Mouse (Mus musculus) stomach, postnatal 0 days (tissue): ENCODE data around the gene Ccrl2. TPM values are rescaled to one million over a fixed set of nuclear protein-coding genes. Genes with fewer than 3 reads are reported as not detected.

Experiments
- ATAC-seq: fragments of 200-750 bp; cut with Nextera tagmentation; 2 replicates; pipeline ENCODE4 v1.8.0; 2017; ENCODE audit not compliant: low FRiP score, low TSS enrichment
- DNase-seq: peaks from one replicate; pipeline ENCODE4 v3.0.0-alpha.2; 2016; ENCODE audit warnings: low spot score
- H3K27ac ChIP-seq: fragments of 300-500 bp; sonication (generic); replicated peaks from 2 replicates; pipeline ENCODE4 v1.5.1; 2014; ENCODE audit warnings: mild to moderate bottlenecking, control low read depth
- H3K27me3 ChIP-seq: fragments of 300-500 bp; sonication (generic); 2 replicates; pipeline ENCODE4 v1.6.1; 2014; ENCODE audit warnings: low read length; ENCODE audit not compliant: control insufficient read depth, insufficient read depth
- H3K36me3 ChIP-seq: fragments of 300-500 bp; sonication (generic); 2 replicates; pipeline ENCODE4 v1.6.1; 2014; ENCODE audit warnings: low read length, mixed read lengths; ENCODE audit not compliant: control insufficient read depth, insufficient read depth
- H3K4me1 ChIP-seq: fragments of 300-500 bp; sonication (generic); replicated peaks from 2 replicates; pipeline ENCODE4 v1.6.1; 2014; ENCODE audit warnings: antibody characterized with exemption; ENCODE audit not compliant: control insufficient read depth, insufficient read depth
- H3K4me2 ChIP-seq: fragments of 300-500 bp; sonication (generic); replicated peaks from 2 replicates; pipeline ENCODE4 v1.6.1; 2014; ENCODE audit warnings: low read depth, mild to moderate bottlenecking, control low read depth, moderate library complexity
- H3K4me3 ChIP-seq: fragments of 300-500 bp; sonication (generic); 2 replicates; pipeline ENCODE4 v1.5.1; 2014; ENCODE audit warnings: low read depth, low read length, control low read depth
- H3K9ac ChIP-seq: fragments of 300-500 bp; sonication (generic); 2 replicates; pipeline ENCODE4 v1.6.1; 2014; ENCODE audit warnings: mild to moderate bottlenecking, low read length, control low read depth, mixed read lengths
- H3K9me3 ChIP-seq: fragments of 300-500 bp; sonication (generic); 2 replicates; pipeline ENCODE4 v1.6.1; 2016; ENCODE audit warnings: low read length; ENCODE audit not compliant: control insufficient read depth
- CTCF ChIP-seq: IDR thresholded peaks from 2 replicates; pipeline ENCODE4 v1.5.1; 2016; ENCODE audit warnings: antibody characterized with exemption, low read depth, mild to moderate bottlenecking, moderate library complexity
- EP300 ChIP-seq: optimal IDR thresholded peaks from 2 replicates; pipeline ENCODE3; 2016; ENCODE audit warnings: antibody characterized with exemption
- WGBS: fragments of 180-500 bp; shearing (Covaris S2); extraction: QIAGEN DNeasy Blood & Tissue Kit; methylation state at CpG from one replicate; pipeline ENCODE4 v1.1.7; 2014; 5-methylcytosine and 5-hydroxymethylcytosine counted together
- polyA plus RNA-seq: library from polyadenylated mRNA; unstranded; fragments of >200 nt; fragmentation: Nextera tagmentation; extraction: Ambion mirVana; gene quantifications from 2 replicates; pipeline ENCODE4 v1.2.1, GENCODE M21; 2015

Ccrl2 gene
- polyA plus RNA-seq, 1 experiment from 2014 or later: 2.0 TPM

GRCm38 (mm10) chr9:111077745-111078144 is 20.4 kb upstream of the Ccrl2 start:
- H3K9me3 ChIP-seq: 0 out of 2 replicates have a peak, but pooled peaks cover 3% of the 10 kb centered on the region
- 67% methylated on average over 5 of the region's 5 CpGs for WGBS

GRCm38 (mm10) chr9:111072971-111073370 is 15.7 kb upstream of the Ccrl2 start:
- Histone ChIP-seq H3K4me2 (no peak overlapping the region), H3K9ac (no peak overlapping the region), H3K36me3 (no peaks in the 10 kb centered on the region), H3K27me3 (no peaks in the 10 kb centered on the region), H3K4me1 (no peaks in the 10 kb centered on the region), H3K4me3 (no peak overlapping the region), H3K9me3 (0 out of 2 replicates have a peak, but pooled peaks cover 3% of the 10 kb centered on the region), H3K27ac (no peak overlapping the region)
- WGBS: 75% methylated on average over 4 of the region's 4 CpGs
- TF ChIP-seq CTCF (no peak), EP300 (no peak)
- ATAC-seq (no peak), DNase-seq (no peak)

More at GRCm38 (mm10) chr9:111077745-111078144, 20.4 kb upstream of the Ccrl2 start:
- no peaks in the 10 kb centered on the region for H3K36me3 ChIP-seq
- ATAC-seq: no peak
- H3K27me3 ChIP-seq: no peaks in the 10 kb centered on the region
- TF ChIP-seq CTCF (peak; percentile 59), EP300 (no peak)
- H3K4me1 ChIP-seq: no peaks in the 10 kb centered on the region
- no peak for DNase-seq
- no peak overlapping the region for H3K9ac ChIP-seq
- no peak overlapping the region for H3K4me3 ChIP-seq
- no peak overlapping the region for H3K27ac ChIP-seq
- H3K4me2 ChIP-seq: no peak overlapping the region

- TF ChIP-seq EP300 (no peak), CTCF (peak; percentile 77)
- 0 out of 2 replicates have a peak, but pooled peaks cover 3% of the 10 kb centered on the region for H3K9me3 ChIP-seq
- no peak overlapping the region for H3K9ac ChIP-seq
- no peak overlapping the region for H3K27ac ChIP-seq
- H3K4me1 ChIP-seq: no peaks in the 10 kb centered on the region
- no peaks in the 10 kb centered on the region for H3K36me3 ChIP-seq
- 45% methylated on average over 7 of the region's 7 CpGs for WGBS
- no peak overlapping the region for H3K4me2 ChIP-seq
- DNase-seq: peak; percentile 45
- no peaks in the 10 kb centered on the region for H3K27me3 ChIP-seq
- no peak for ATAC-seq
- no peak overlapping the region for H3K4me3 ChIP-seq
These were observed 14.9 kb upstream of the Ccrl2 start for GRCm38 (mm10) chr9:111072175-111072574.

DNA sequence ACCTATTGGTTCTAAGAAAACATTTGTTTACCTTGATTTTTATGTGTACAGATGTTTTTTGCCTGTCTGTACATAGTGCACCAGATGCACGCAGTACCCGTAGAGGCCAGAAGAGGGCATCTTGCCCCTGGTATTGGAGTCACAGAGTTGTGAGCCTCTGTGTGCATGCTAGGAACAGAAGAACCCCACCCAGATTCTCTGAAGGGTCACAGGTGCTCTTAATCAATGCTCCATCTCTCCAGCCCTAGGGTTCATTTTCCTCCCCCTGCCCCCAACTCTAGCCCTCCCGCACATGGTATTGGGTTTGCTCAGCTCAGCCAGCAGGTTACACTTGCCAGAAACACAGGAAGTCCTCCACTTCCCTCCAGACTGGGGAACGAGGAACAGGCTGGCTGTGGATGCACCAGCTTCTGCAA is 13.2 kb upstream of the Ccrl2 start:
- no peaks in the 10 kb centered on the region for H3K27me3 ChIP-seq
- WGBS: 25% methylated on average over 4 of the region's 4 CpGs

GRCm38 (mm10) chr9:111067052-111067451 is 9.7 kb upstream of the Ccrl2 start:
- Histone ChIP-seq H3K4me2 (no peak overlapping the region), H3K36me3 (no peaks in the 10 kb centered on the region), H3K9me3 (no peaks in the 10 kb centered on the region), H3K4me1 (no peaks in the 10 kb centered on the region), H3K27me3 (no peaks in the 10 kb centered on the region), H3K9ac (no peak overlapping the region), H3K27ac (no peak overlapping the region), H3K4me3 (no peak overlapping the region)
- no peak for DNase-seq
- no peak for ATAC-seq
- no peak for TF ChIP-seq CTCF
- no peak for TF ChIP-seq EP300
- WGBS: 62% methylated on average over 4 of the region's 4 CpGs

More for the DNA sequence above, 13.2 kb upstream of the Ccrl2 start:
- no peak overlapping the region for H3K27ac ChIP-seq
- ATAC-seq (no peak), DNase-seq (peak; percentile 59)
- H3K4me3 ChIP-seq: no peak overlapping the region
- H3K4me2 ChIP-seq: no peak overlapping the region
- 0 out of 2 replicates have a peak, but pooled peaks cover 3% of the 10 kb centered on the region for H3K9me3 ChIP-seq
- no peaks in the 10 kb centered on the region for H3K36me3 ChIP-seq
- H3K4me1 ChIP-seq: no peaks in the 10 kb centered on the region
- TF ChIP-seq CTCF (peak; percentile 79), EP300 (no peak)
- H3K9ac ChIP-seq: no peak overlapping the region

GRCm38 (mm10) chr9:111062840-111063239 is 5.5 kb upstream of the Ccrl2 start:
- DNase-seq (no peak), ATAC-seq (no peak)
- no peaks in the 10 kb centered on the region for H3K4me1 ChIP-seq
- 64% methylated on average over 5 of the region's 5 CpGs for WGBS
- no peak overlapping the region for H3K4me3 ChIP-seq
- no peak overlapping the region for H3K27ac ChIP-seq
- H3K36me3 ChIP-seq: no peaks in the 10 kb centered on the region
- no peak overlapping the region for H3K4me2 ChIP-seq
- H3K9ac ChIP-seq: no peak overlapping the region
- no peaks in the 10 kb centered on the region for H3K9me3 ChIP-seq
- TF ChIP-seq CTCF: no peak
- no peaks in the 10 kb centered on the region for H3K27me3 ChIP-seq
